Mouse (Mus musculus) E14TG2a.4 (cell line): ENCODE results near the gene Tcf7l1.
A peak's percentile ranks its signal among the peaks of the same experiment; 100 is the strongest.

Experiments
- H3K27me3 ChIP-seq: 2 replicates; pipeline ENCODE4 v1.6.1; 2014; ENCODE audit warnings: low read length, control low read depth; ENCODE audit not compliant: insufficient read depth
- H3K36me3 ChIP-seq: 2 replicates; pipeline ENCODE4 v1.6.1; 2014; ENCODE audit warnings: low read length, control low read depth; ENCODE audit not compliant: insufficient read depth
- H3K4me1 ChIP-seq: replicated peaks from 2 replicates; pipeline ENCODE4 v1.6.1; 2014; ENCODE audit warnings: low read depth, low read length, control low read depth
- H3K4me3 ChIP-seq: replicated peaks from 2 replicates; pipeline ENCODE4 v1.5.1; 2014; ENCODE audit warnings: mild to moderate bottlenecking, low read length
- H3K9me3 ChIP-seq: 2 replicates; pipeline ENCODE4 v1.6.1; 2014; ENCODE audit warnings: low read length, control low read depth
- CTCF ChIP-seq: conservative IDR thresholded peaks from 2 replicates; pipeline ENCODE4 v1.5.1; 2014; ENCODE audit warnings: low read length
- NANOG ChIP-seq: IDR thresholded peaks from 2 replicates; pipeline ENCODE4 v1.6.1; 2014; ENCODE audit warnings: borderline replicate concordance, low read length, mixed read lengths
- POU5F1 ChIP-seq: IDR thresholded peaks from 2 replicates; pipeline ENCODE4 v1.6.1; 2014; ENCODE audit warnings: low read length, borderline replicate concordance

The Tcf7l1 gene

DNA sequence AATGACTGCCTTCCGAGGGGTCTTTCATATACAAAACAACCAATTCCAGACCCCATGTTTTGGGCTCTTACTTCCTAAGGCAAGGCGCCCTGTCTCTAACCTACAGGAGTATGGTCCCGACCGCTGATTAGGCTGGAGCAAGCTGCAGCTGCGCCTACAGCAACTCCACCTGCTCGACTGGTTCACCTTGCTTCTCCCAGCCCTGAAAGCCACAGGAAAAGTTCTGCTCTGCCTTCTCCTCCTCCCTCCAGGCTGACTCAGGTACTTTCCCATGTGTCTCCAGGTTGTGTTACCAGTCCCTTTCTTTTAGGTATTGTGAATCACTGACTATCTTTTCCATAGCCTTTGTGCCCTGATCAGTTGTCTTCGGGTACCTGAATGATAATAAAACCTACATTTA lies 5.8 kb upstream of the Tcf7l1 start:
- TF ChIP-seq POU5F1 = no peak
- TF ChIP-seq NANOG = peak; percentile 4; the same call in 1 of the 2 replicates
- H3K9me3 ChIP-seq = no peaks in the 10 kb centered on the region
- H3K4me3 ChIP-seq = peak overlapping the region; percentile 50; the same call in 1 of the 2 replicates
- peaks cover 41% of the 10 kb centered on the region for H3K4me1 ChIP-seq
- peaks cover 31% of the 10 kb centered on the region for H3K27me3 ChIP-seq
- H3K36me3 ChIP-seq = no peaks in the 10 kb centered on the region

DNA sequence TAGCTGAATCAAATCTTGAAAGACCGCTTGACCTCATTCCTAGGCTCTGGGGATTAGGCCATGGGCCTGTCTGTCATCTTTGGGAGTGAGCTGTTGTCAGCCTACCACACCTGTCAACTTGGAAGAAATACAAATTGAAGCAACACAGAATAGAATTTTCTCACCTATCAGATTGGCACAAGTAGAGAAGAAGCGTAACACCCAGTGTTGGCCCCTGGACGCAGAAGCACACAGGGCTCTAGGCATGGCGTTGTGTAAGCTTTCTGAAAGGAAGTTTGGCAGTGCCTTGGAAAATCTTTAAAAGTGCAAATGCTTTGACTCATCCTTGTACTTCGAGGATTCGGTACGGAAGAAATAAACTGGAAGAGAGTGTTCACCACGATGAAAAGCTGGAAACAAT lies 3.6 kb upstream of the Tcf7l1 start:
- TF ChIP-seq POU5F1 (no peak), NANOG (no peak), CTCF (no peak)
- peaks cover 45% of the 10 kb centered on the region for H3K4me1 ChIP-seq
- H3K27me3 ChIP-seq = peaks cover 31% of the 10 kb centered on the region
- no peak overlapping the region for H3K4me3 ChIP-seq
- no peaks in the 10 kb centered on the region for H3K9me3 ChIP-seq
- no peaks in the 10 kb centered on the region for H3K36me3 ChIP-seq

DNA sequence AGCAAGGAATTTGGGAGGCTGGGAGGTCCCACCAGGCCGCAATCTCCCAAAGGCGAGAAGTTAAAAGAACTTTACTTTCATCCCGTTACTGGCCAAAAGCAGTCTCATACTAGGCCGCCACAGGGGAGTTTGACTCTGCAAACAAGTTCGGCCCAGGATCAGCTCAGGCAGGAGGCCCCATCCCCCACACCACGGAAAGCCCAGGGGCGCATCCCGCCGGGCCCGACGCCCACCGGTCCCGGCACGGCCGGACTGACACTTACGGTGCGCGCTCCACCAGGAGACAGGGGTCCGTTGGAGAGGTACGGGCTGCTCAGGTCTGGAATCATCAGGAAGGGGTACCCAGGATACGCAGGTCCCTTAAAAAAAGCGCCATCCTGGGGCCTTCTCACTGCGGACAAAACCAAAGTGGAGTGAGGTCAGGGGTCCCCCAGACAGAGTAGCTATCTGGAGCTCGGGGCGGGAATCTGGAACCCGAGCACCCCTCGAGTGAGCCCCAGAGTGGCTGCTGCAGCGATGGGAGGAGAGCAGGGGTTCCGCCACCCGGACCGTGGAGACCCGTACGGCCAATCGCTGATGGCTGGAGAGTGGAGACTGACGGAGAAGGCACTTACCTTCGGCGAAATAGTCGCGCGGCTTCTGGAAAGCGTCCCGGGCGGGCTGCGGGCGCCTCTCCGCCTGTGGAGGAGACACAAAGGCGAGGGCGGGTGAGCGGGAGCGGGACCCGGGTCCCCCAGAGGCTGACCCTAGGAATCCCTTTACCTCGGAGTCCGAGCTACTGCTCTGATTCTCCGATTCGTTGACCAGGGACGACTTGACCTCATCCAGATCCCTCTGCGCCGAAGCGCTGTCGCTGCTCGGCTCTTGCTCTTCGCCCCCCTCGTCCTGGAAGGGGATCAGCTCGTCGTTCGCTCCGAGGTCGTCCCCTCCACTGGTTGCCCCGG lies 834 bp downstream of the Tcf7l1 start:
- Histone ChIP-seq H3K36me3 (peaks cover 27% of the 10 kb centered on the region), H3K4me1 (peaks cover 55% of the 10 kb centered on the region), H3K27me3 (peaks cover 25% of the 10 kb centered on the region), H3K4me3 (peak overlapping the region; percentile 92), H3K9me3 (no peaks in the 10 kb centered on the region)
- no peak for TF ChIP-seq CTCF
- no peak for TF ChIP-seq POU5F1
- no peak for TF ChIP-seq NANOG

DNA sequence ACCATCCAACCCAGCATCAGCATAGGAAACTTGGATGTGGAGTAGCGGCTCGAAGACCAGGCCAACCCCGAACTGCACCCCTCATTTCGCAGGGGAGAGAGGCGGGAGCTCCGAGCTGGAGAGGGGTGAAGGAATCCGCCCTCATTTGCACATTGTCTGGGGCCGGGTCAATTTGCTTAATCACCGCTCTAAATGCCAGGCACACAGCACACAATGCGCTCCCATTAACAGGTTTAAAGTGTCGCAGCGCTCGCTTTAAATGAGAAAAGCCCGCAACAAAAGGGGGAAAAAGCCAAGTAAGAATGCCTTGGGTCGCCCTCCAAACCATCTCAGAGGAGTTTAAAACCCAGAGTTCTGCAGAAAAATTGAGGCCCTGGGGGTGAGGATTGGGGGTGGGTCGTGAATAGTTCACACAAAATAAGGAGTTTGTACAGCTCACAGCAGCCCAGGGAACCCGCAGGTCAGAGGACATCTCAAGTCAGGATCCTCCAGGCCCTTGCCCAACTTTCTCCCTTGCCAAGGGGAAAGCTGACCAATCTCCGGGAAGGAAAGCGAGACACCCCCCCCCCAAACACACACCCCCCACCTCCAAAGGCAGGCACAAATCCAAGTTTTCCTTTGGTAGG lies 1.6 kb downstream of the Tcf7l1 start:
- Histone ChIP-seq H3K36me3 (peaks cover 34% of the 10 kb centered on the region), H3K4me3 (peak overlapping the region; percentile 92), H3K9me3 (no peaks in the 10 kb centered on the region), H3K27me3 (peaks cover 18% of the 10 kb centered on the region), H3K4me1 (peaks cover 62% of the 10 kb centered on the region)
- TF ChIP-seq CTCF (no peak), POU5F1 (peak; percentile 89), NANOG (peak; percentile 97)

DNA sequence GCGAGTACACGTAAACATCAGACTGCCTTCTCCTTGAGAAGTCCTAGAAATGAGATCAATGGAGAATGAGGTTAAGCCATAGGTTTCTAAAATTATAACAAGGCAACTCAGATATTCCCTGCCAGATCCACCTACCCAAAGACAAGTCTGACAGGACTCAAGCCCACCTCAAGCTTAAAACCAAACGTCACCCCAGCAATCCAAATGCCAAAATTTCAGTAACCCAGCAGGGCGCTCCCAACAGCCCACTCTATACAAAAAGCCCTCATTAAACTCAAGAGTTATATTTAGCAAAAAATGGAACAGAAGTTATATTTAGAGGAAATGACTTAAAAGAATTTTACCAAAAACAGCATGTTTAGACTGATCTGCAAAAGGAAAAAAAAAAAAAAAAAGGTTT lies 5.3 kb downstream of the Tcf7l1 start:
- Histone ChIP-seq H3K9me3 (no peaks in the 10 kb centered on the region), H3K36me3 (peaks cover 67% of the 10 kb centered on the region), H3K4me3 (no peak overlapping the region), H3K27me3 (0 out of 2 replicates have a peak, but pooled peaks cover 3% of the 10 kb centered on the region), H3K4me1 (peaks cover 75% of the 10 kb centered on the region)
- TF ChIP-seq NANOG (no peak), POU5F1 (no peak), CTCF (no peak)

DNA sequence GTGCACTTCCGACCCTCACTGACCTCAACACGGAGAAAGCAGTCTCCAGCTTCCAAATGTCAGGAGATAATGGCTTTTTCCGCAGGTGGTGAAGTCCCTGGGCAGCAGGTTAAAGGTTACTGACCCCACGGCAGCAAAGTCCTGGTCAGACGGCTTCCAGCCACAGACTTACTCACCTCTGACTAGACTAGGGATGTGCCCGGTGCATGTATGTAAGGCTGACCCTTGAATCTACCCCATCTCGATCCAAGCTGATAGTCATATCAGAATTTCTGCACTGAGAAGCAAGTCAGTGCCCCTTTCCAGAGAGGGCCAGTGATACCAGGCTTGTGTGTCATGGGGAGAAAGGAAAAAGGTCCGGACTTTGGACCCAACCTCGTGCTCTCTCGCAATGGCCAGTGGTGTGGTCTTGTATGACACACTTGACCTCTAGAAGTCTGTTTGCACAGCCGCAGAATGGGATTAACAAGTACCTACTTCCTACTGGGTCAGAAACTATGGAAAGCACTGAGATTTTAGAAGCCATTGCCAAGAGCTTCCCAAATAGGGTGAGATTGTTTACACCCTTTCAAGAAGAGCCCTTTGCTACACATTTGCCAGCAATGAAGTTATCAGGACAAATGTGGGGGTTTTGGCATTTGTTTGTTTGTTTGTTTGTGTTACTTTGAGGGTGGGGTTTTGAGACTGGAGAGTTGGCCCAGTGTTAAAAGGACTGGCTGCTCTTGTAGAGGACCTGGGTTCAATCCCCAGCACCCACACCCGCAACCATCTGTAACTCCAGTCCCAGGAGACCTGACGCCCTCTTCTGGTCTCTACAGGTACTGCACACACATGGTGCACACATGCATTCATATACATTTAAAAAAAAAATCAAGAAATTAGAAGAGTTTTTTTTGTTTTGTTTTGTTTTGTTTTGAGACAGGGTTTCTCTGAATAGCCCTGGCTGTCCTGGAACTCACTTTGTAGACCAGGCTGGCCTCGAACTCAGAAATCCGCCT lies 10.0 kb downstream of the Tcf7l1 start:
- Histone ChIP-seq H3K4me3 (no peak overlapping the region), H3K27me3 (no peaks in the 10 kb centered on the region), H3K9me3 (no peaks in the 10 kb centered on the region), H3K36me3 (peaks cover 66% of the 10 kb centered on the region), H3K4me1 (peaks cover 89% of the 10 kb centered on the region)
- peak; percentile 85 for TF ChIP-seq CTCF
- TF ChIP-seq NANOG = no peak
- TF ChIP-seq POU5F1 = no peak

DNA sequence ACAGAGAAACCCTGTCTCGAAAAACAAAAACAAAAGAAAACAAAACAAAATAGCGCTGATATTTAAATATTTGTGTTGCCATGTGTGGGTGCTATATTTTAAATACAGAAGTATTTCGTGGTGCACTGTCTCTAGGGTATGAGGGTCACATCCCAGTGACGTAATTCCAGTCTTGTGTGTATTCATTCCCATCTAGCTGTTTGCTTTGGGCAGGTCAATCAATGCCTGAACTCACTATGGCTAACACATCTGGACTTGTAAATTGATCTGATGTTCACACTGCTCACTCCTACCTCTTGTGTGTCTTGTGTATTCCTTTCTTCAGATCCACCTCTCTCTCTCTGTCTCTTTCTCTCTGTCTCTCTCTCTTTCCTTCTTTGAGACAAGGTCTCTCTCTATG lies 11.8 kb downstream of the Tcf7l1 start:
- Histone ChIP-seq H3K9me3 (no peaks in the 10 kb centered on the region), H3K4me1 (peaks cover 89% of the 10 kb centered on the region)
- TF ChIP-seq CTCF (no peak), NANOG (no peak), POU5F1 (no peak)

DNA sequence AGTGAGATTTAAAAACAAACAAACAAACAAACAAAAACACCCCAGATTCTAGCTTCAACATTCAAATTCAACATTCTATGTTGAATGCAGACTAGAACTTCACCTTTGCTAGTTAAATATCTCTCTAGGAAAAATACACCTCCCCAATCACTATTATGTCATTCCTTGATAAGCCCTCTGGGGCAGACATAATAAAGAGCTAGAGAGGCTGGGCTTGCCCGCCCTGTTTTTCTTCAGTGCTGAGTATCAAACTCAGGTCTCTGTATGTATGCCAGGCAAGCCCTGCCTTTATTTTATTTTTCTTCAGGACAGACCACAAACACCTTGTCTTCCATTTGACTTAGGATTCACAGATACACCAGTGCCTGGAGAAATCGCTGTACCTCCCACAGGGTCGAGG lies 14.8 kb downstream of the Tcf7l1 start:
- H3K9me3 ChIP-seq = no peaks in the 10 kb centered on the region
- H3K27me3 ChIP-seq = no peaks in the 10 kb centered on the region
- TF ChIP-seq NANOG = no peak
- TF ChIP-seq CTCF = no peak
- TF ChIP-seq POU5F1 = no peak
- H3K4me1 ChIP-seq = peaks cover 94% of the 10 kb centered on the region
- 0 out of 2 replicates have a peak overlapping the region, but pooled peaks have one; percentile 1 for H3K4me3 ChIP-seq
- H3K36me3 ChIP-seq = peaks cover 46% of the 10 kb centered on the region

More for the DNA sequence above, 11.8 kb downstream of the Tcf7l1 start:
- no peak overlapping the region for H3K4me3 ChIP-seq
- H3K36me3 ChIP-seq = peaks cover 60% of the 10 kb centered on the region
- H3K27me3 ChIP-seq = no peaks in the 10 kb centered on the region
